Mouse (Mus musculus) intestine, embryonic 16.5 days (tissue): Measurements from ENCODE around the gene Il2. TPM values are rescaled to one million over a fixed set of nuclear protein-coding genes. Genes with fewer than 3 reads are reported as not detected.

Source experiments
- ATAC-seq: fragments of 200-750 bp; cut with Nextera tagmentation; 2 replicates; pipeline ENCODE4 v1.8.0; 2017; ENCODE audit warnings: moderate TSS enrichment, moderate library complexity
- H3K27ac ChIP-seq: fragments of 300-500 bp; sonication (generic); 2 replicates; pipeline ENCODE4 v1.5.1; 2014; ENCODE audit warnings: mild to moderate bottlenecking, low read length
- H3K27me3 ChIP-seq: fragments of 300-500 bp; sonication (generic); replicated peaks from 2 replicates; pipeline ENCODE4 v1.6.1; 2014; ENCODE audit warnings: low read length, control low read depth, mixed read lengths; ENCODE audit not compliant: control insufficient read depth, insufficient read depth
- H3K36me3 ChIP-seq: fragments of 300-500 bp; sonication (generic); 2 replicates; pipeline ENCODE4 v1.6.1; 2014; ENCODE audit warnings: low read length, control low read depth; ENCODE audit not compliant: control insufficient read depth, insufficient read depth
- H3K4me1 ChIP-seq: fragments of 300-500 bp; sonication (generic); 2 replicates; pipeline ENCODE4 v1.6.1; 2014; ENCODE audit warnings: low read length, control low read depth, mixed read lengths; ENCODE audit not compliant: control insufficient read depth, insufficient read depth
- H3K4me2 ChIP-seq: fragments of 300-500 bp; sonication (generic); 2 replicates; pipeline ENCODE4 v1.6.1; 2014; ENCODE audit warnings: low read depth, low read length, control low read depth
- H3K4me3 ChIP-seq: fragments of 300-500 bp; sonication (generic); 2 replicates; pipeline ENCODE4 v1.5.1; 2014; ENCODE audit warnings: mild to moderate bottlenecking, low read length
- H3K9ac ChIP-seq: fragments of 300-500 bp; sonication (generic); 2 replicates; pipeline ENCODE4 v1.6.1; 2014; ENCODE audit warnings: low read depth, low read length
- H3K9me3 ChIP-seq: fragments of 300-500 bp; sonication (generic); 2 replicates; pipeline ENCODE4 v1.6.1; 2016; ENCODE audit warnings: low read length, control low read depth; ENCODE audit not compliant: control insufficient read depth
- WGBS: fragments of 180-500 bp; shearing (Covaris S2); extraction: QIAGEN DNeasy Blood & Tissue Kit; methylation state at CpG from one replicate; pipeline ENCODE4 v1.1.7; 2014; 5-methylcytosine and 5-hydroxymethylcytosine counted together
- polyA plus RNA-seq: library from polyadenylated mRNA; unstranded; fragments of >200 nt; fragmentation: Nextera tagmentation; extraction: Ambion mirVana; gene quantifications from 2 replicates; pipeline ENCODE4 v1.2.1, GENCODE M21; 2015

Gene Il2
- polyA plus RNA-seq, 1 experiment from 2014 or later, result 0.28 TPM

DNA sequence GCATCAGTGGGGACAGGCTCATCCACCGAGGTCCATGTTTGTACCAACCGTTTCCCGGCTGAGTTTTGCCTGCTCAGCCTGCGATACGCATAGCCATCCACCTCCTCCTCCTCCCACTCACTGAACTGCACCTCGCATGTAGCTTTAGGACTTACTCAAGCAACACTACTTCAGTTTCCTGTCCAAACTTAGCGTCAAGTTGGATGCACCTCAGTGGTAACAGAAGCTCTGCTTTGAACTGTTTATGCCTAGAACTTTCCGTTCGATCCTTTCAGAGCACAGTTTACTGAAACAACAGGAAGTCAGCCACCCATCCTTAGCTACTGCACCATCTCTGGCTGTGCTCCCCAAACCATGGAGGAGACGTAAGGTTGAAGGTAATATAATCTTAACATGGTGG lies 26.5 kb upstream of the Il2 start:
- ATAC-seq, result no peak
- H3K27ac ChIP-seq, result no peak overlapping the region
- no peaks in the 10 kb centered on the region for H3K4me1 ChIP-seq
- H3K9me3 ChIP-seq, result no peaks in the 10 kb centered on the region
- no peaks in the 10 kb centered on the region for H3K36me3 ChIP-seq
- H3K4me2 ChIP-seq, result no peak overlapping the region
- H3K27me3 ChIP-seq, result no peaks in the 10 kb centered on the region
- no peak overlapping the region for H3K9ac ChIP-seq
- WGBS, result 72% methylated on average over 10 of the region's 10 CpGs
- H3K4me3 ChIP-seq, result no peak overlapping the region

DNA sequence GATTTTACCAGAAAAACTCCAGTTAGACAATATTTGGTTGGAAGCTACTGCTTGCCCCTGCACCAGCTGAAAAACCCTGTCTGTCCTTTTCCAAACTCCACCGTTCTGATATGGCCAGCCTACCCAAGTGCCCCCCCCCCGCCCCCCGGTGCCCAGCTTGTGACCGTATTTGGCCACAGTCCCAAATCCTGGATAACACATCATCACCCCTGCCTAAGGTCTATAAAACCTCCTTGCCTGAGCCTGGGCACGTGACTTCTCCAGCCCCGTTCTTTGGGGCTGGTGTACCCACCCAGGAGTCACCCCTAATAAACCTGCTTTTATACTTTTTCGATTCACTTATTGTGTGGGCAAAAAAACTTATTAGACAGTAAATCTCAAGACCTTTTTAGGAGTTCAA lies 21.1 kb upstream of the Il2 start:
- no peak overlapping the region for H3K9ac ChIP-seq
- no peaks in the 10 kb centered on the region for H3K9me3 ChIP-seq
- H3K27me3 ChIP-seq, result no peaks in the 10 kb centered on the region
- no peak overlapping the region for H3K4me2 ChIP-seq
- H3K4me3 ChIP-seq, result no peak overlapping the region
- no peaks in the 10 kb centered on the region for H3K4me1 ChIP-seq
- H3K27ac ChIP-seq, result no peak overlapping the region
- no peak for ATAC-seq
- H3K36me3 ChIP-seq, result no peaks in the 10 kb centered on the region
- 72% methylated on average over 7 of the region's 7 CpGs for WGBS

DNA sequence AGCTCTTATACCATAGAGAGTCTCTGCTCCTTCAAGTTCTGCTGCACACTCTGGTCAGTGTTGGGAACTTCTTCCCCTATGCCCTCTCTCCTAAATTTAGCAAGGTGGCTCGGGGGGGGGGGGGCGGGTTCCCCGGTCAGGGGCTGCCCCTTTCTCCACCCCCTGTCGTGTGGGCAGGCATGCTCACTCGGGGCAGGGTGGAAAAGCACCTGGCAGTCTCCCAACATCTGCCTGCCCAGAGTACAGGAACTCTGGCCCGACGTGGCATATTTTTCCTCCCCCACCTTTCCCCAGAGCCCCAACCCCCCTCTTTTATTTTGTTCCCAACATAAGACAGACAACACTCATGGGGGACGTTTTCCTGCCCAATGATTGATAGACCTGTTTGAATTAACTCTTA lies 20.6 kb upstream of the Il2 start:
- WGBS, result 29% methylated on average over 8 of the region's 8 CpGs
- H3K36me3 ChIP-seq, result no peaks in the 10 kb centered on the region
- no peak overlapping the region for H3K4me3 ChIP-seq
- H3K4me2 ChIP-seq, result no peak overlapping the region
- no peak overlapping the region for H3K9ac ChIP-seq
- H3K27me3 ChIP-seq, result no peaks in the 10 kb centered on the region
- no peaks in the 10 kb centered on the region for H3K9me3 ChIP-seq
- no peaks in the 10 kb centered on the region for H3K4me1 ChIP-seq
- no peak overlapping the region for H3K27ac ChIP-seq
- no peak for ATAC-seq

DNA sequence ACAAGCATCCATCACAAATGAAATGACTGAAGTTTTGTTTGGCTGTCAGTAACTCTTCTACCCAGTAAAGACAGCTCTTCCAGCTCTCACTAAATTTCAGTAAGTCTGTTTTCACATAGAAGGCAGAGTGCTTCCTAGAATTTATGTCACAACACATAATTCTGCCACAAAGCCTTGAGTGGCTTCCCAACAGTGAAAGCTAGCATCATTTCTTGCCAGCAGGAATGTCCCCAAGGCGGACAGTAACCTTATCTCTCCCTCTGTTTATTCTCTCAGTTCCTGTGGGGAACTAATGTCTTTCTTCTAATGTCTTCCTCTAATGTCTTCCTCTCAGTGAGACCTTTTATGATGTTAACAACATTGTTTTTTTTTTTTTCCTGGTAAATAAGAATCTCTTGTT lies 19.2 kb upstream of the Il2 start:
- WGBS, result 40% methylated on average over 1 of the region's 1 CpGs
- Histone ChIP-seq H3K27me3 (no peaks in the 10 kb centered on the region), H3K4me3 (no peak overlapping the region), H3K9ac (no peak overlapping the region), H3K27ac (no peak overlapping the region), H3K4me1 (no peaks in the 10 kb centered on the region), H3K4me2 (no peak overlapping the region), H3K36me3 (no peaks in the 10 kb centered on the region), H3K9me3 (no peaks in the 10 kb centered on the region)
- ATAC-seq, result no peak

DNA sequence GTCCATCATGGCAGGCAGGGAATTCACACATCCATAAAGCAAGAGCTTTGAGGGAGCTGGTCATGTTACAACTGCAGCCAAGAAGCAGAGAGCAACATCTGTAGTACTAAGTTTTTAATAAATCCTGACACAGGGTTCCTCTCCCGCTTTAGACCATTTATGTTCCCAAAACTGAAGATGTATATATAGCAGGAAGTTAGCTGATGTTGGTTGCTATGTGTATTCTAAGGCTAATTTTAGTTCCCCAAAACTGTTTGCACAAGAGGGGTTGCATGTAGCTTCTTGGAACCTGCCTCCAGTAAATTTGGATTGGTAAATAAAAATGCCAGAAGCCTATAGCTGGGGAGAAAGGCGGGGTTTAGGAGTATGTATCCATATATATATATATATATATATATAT lies 16.1 kb upstream of the Il2 start:
- no peak overlapping the region for H3K4me3 ChIP-seq
- WGBS, result 74% methylated on average over 2 of the region's 2 CpGs
- H3K4me2 ChIP-seq, result no peak overlapping the region
- no peak overlapping the region for H3K27ac ChIP-seq
- no peaks in the 10 kb centered on the region for H3K9me3 ChIP-seq
- H3K27me3 ChIP-seq, result no peaks in the 10 kb centered on the region
- no peak overlapping the region for H3K9ac ChIP-seq
- no peaks in the 10 kb centered on the region for H3K4me1 ChIP-seq
- ATAC-seq, result no peak
- H3K36me3 ChIP-seq, result no peaks in the 10 kb centered on the region

GRCm38 (mm10) chr3:37140168-37140906 lies 14.6 kb upstream of the Il2 start:
- H3K9me3 ChIP-seq, result no peaks in the 10 kb centered on the region
- H3K9ac ChIP-seq, result no peak overlapping the region
- no peak overlapping the region for H3K4me2 ChIP-seq
- H3K36me3 ChIP-seq, result no peaks in the 10 kb centered on the region
- no peaks in the 10 kb centered on the region for H3K27me3 ChIP-seq
- H3K27ac ChIP-seq, result no peak overlapping the region
- H3K4me3 ChIP-seq, result no peak overlapping the region
- no peak for ATAC-seq
- 88% methylated on average over 6 of the region's 6 CpGs for WGBS
- H3K4me1 ChIP-seq, result no peaks in the 10 kb centered on the region

DNA sequence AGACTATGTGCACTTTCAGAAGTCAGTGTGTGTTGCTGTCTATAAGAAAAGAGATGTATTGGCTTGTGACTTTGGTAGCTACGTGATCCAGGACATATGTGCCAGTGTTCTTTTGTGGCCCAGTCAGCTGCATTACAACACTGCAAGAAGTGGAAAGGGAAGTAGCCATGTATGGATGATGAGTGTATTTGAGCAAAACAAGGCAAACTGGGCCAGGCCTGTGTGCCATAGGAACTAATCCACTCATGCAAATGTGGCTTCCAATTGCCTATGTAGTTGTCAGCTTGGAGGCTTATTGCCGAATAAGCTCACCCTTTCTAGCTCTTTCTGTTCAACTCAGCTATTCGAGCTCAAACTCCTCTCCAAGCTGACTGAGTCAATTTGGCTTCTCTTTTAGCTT lies 13.4 kb upstream of the Il2 start:
- no peak overlapping the region for H3K4me3 ChIP-seq
- no peaks in the 10 kb centered on the region for H3K36me3 ChIP-seq
- 85% methylated on average over 3 of the region's 3 CpGs for WGBS
- no peak overlapping the region for H3K9ac ChIP-seq
- no peaks in the 10 kb centered on the region for H3K27me3 ChIP-seq
- no peak for ATAC-seq
- H3K4me1 ChIP-seq, result no peaks in the 10 kb centered on the region
- no peaks in the 10 kb centered on the region for H3K9me3 ChIP-seq
- H3K27ac ChIP-seq, result no peak overlapping the region
- no peak overlapping the region for H3K4me2 ChIP-seq

DNA sequence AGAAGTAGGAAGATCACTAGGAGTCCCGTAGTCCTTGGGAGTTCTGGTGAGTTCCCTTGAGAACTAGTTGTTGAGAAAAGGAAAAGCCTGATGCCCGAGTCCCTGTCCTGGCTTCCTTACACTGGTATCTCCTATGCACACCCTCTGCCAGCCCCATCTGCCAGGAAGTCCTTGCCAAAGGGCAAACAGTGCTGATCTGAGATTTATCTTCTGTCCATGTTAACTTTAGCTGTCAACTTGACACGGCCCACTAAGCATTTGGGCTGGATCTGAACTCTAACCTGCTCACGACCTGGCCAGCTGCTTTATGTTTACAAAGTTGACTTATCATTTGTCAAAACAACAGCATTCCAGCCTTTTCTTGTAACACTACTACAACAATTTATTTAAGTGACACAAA lies 11.5 kb upstream of the Il2 start:
- Histone ChIP-seq H3K36me3 (no peaks in the 10 kb centered on the region), H3K27ac (no peak overlapping the region), H3K4me2 (no peak overlapping the region), H3K9ac (no peak overlapping the region), H3K4me1 (no peaks in the 10 kb centered on the region), H3K27me3 (no peaks in the 10 kb centered on the region), H3K4me3 (no peak overlapping the region), H3K9me3 (no peaks in the 10 kb centered on the region)
- WGBS, result 44% methylated on average over 4 of the region's 4 CpGs
- ATAC-seq, result no peak

DNA sequence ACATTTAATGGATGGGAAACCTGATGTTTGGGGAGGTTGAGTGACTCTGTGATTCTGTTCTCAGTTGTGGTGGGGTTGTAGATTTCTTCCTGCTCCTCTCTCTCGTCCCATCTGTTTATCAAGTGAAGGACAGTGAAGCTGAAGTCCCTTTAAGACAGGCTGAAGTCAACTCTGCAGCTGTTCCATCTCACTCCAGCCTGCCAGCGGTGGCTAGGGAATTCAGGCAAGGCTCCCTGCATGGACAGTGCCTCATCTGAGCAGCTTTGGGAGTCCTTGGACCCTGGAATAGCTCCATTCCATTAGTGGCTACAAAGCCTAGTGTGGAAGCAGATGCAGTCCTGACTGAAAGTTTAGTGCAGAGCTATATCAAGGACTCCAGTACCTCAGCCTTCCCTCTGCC lies 3.3 kb upstream of the Il2 start:
- Histone ChIP-seq H3K9me3 (no peaks in the 10 kb centered on the region), H3K4me1 (no peaks in the 10 kb centered on the region), H3K4me3 (no peak overlapping the region), H3K4me2 (no peak overlapping the region), H3K36me3 (no peaks in the 10 kb centered on the region), H3K27ac (no peak overlapping the region), H3K9ac (no peak overlapping the region), H3K27me3 (no peaks in the 10 kb centered on the region)
- WGBS, result 58% methylated on average over 2 of the region's 2 CpGs
- no peak for ATAC-seq

GRCm38 (mm10) chr3:37128269-37128668 lies 2.5 kb upstream of the Il2 start:
- no peak overlapping the region for H3K4me3 ChIP-seq
- no peaks in the 10 kb centered on the region for H3K36me3 ChIP-seq
- H3K9ac ChIP-seq, result no peak overlapping the region
- H3K9me3 ChIP-seq, result no peaks in the 10 kb centered on the region
- ATAC-seq, result peak; percentile 65
- 44% methylated on average over 4 of the region's 4 CpGs for WGBS
- H3K4me1 ChIP-seq, result no peaks in the 10 kb centered on the region
- no peak overlapping the region for H3K27ac ChIP-seq
- no peak overlapping the region for H3K4me2 ChIP-seq
- no peaks in the 10 kb centered on the region for H3K27me3 ChIP-seq
